Mouse (Mus musculus) embryonic stem cell, embryonic (primary cell): ENCODE results near the gene Mal.

Experiments
- CTCF ChIA-PET, 4 experiments: fragments of 300-600 bp in 2 of 4; fragments of 350-600 bp in 2 of 4; sonication (Branson Sonifier 250); formaldehyde crosslinking; loops; one replicate each; lab custom pipeline; 2022; ENCODE audit warnings: inconsistent platforms in 2 of 4; lab: Charles Lee
- POLR2A ChIA-PET, 4 experiments: fragments of 300-600 bp in 2 of 4; fragments of 350-600 bp in 2 of 4; sonication (Branson Sonifier 250); formaldehyde crosslinking; loops; one replicate each; lab custom pipeline; 2022; ENCODE audit warnings: antibody characterized with exemption in 4 of 4, inconsistent platforms in 1 of 4; lab: Charles Lee

The Mal gene

DNA sequence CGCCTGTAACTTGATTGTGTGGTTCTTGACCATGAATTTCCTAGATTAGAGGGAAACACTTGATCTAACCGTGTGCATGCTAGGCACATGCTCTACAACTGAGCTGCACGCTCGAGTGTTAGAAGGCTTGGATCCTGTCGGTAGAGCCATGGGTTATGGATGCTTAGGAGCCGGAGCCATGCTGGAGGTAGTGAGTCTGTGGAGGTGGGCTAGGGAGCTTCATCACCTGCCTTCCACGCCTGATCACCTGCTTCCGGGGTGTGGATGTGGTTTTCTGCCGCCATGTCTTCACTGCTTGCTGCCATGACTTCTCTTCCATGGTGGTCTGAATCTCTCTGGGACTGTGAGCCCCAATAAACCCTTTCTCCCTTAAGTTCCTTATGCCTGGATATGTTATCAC, 67.6 kb downstream of the Mal start:
- ChIA-PET POLR2A (interaction anchor here in 3 of 4 experiments (0.7 to 17.8 kb wide), 11 partner anchors 9 to 365 kb away, joined by 3 to 205 read pairs (median 5); partner anchors contain the start of gene Mtln (in 1 of the 3)), CTCF (interaction anchor here in 2 of 4 experiments (0.5 to 3.0 kb wide), 3 partner anchors 19 to 417 kb away, joined by 3 to 6 read pairs (median 6); no protein-coding TSS in a partner anchor)

DNA sequence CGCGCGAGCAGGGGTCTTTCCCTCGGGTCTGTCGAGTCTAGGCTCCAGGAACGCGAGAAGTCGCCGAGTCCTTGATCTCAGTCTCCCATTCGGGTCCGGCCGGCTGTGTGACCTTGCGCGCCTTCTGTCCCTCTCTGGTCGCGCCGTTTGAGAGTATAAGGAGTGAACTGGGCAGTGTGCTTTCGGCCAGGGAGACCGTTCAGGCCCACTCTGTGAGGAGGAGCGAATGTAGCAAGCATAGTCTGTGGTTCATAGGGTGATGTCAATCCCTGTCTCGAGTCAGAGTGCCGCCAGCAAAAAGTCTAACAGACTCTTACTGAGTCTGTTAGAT, 69.0 kb downstream of the Mal start:
- ChIA-PET CTCF (interaction anchor here in 2 of 4 experiments (0.6 to 3.0 kb wide), 4 partner anchors 20 to 86 kb away, joined by 3 to 6 read pairs (median 4); no protein-coding TSS in a partner anchor), POLR2A (interaction anchor here in 3 of 4 experiments (0.5 to 17.8 kb wide), 33 partner anchors 9 to 711 kb away, joined by 3 to 205 read pairs (median 4); partner anchors contain the start of genes Mtln (in 2 of the 3), Acoxl (in 1 of the 3), Adra2b (in 1 of the 3) and Dusp2 (in 1 of the 3))

DNA sequence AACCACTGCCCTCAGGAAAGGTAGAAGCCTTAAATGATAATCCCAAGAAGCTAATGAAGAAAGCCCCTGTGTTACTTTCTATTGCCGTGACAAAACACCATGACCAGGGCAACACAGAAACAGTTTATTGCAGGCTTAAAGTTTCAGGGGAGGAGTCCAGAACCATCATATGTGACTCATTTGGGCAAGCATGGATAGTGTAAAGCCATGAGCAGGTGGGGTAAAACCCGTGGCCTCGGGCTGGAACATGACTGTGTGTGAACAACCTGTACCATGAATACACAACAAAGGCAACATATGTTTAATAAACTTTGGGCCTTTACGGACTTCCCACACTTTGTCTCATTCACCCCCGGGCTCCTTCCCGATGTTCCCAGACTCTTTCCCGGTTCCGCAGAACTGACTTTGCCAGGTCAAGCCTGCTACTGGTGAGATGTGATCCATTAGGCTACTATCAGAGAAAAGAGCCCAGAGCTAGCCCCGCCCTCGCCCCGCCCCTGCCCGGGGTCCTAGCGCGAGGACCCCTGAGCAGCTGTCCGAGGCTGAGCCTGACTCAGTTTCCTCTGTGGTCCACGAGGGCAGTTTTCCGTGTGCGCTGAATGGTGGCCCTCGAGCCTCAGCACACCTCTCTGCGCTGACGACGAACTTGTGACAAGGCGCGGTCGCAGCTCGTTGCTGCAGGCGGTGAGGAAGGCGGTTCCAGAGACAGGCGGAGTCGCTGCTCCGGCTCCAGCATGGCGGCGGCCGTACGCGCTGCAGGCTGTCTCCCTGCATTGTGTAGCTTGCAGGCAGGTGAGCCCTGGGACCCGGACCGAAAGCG, 69.6 kb downstream of the Mal start, which contains the start of the genes Zfp661 and Mrps5:
TSS of gene Zfp661 (minus strand) at position 401 of the 820 bp plus-strand sequence.
TSS of gene Mrps5 (plus strand) at position 529 of the 820 bp plus-strand sequence.
- POLR2A ChIA-PET, result interaction anchor here in 3 of 4 experiments (0.6 to 17.8 kb wide), 32 partner anchors 9 to 711 kb away, joined by 3 to 205 read pairs (median 4); partner anchors contain the start of genes Mtln (in 2 of the 3), Acoxl (in 1 of the 3), Adra2b (in 1 of the 3) and Dusp2 (in 1 of the 3)
- CTCF ChIA-PET, result interaction anchor here in 2 of 4 experiments (0.6 to 0.9 kb wide), 4 partner anchors 21 to 340 kb away, joined by 3 to 5 read pairs (median 3); partner anchors contain the start of gene Ciao1 (in 1 of the 2)

DNA sequence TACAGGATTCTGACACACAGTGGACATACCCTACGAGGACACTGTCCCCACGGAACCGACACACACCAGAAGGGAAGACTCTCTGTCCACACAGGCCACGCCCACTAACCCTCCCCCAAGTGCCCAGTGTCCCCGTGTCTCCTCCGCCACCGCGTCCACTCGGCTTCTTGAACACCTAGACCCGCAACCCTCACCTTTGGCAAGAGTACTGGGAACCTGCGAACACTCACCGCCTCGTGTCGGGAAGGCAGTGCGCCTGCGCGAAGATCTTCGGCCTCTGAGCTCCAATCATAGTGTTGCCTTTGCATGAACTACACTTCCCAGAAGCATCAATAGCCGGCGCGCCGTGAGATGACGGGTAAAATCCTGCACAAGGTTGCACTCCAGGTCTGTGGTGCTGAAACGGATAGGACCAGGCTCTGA, 72.0 kb downstream of the Mal start:
- POLR2A ChIA-PET, result interaction anchor here in 3 of 4 experiments (0.6 to 17.8 kb wide), 20 partner anchors 8 to 315 kb away, joined by 3 to 205 read pairs (median 3); partner anchors contain the start of genes Adra2b (in 1 of the 3), Bub1 (in 1 of the 3), Fahd2a (in 1 of the 3) and Nphp1 (in 1 of the 3)
- CTCF ChIA-PET, result interaction anchor here in 2 of 4 experiments (0.6 to 1.2 kb wide), 5 partner anchors 22 to 316 kb away, joined by 3 to 6 read pairs (median 4); no protein-coding TSS in a partner anchor
